Mouse (Mus musculus) adrenal gland, postnatal 4 days (tissue): Measurements from ENCODE around the gene Ankrd36. TPM values are rescaled to one million over a fixed set of nuclear protein-coding genes. Genes with fewer than 3 reads are reported as not detected.

ENCODE experiments used
- DNase-seq, 2 experiments: peaks; one replicate each; pipeline ENCODE4 v3.0.0; 2021 to 2022; ENCODE audit warnings: low spot score in 2 of 2, mixed read lengths in 2 of 2
- total RNA-seq, 2 experiments: library from RNA; stranded (reverse); gene quantifications; 2 replicates each; pipeline ENCODE4 v1.2.3; 2021

The Ankrd36 gene
- total RNA-seq, 2 experiments from 2014 or later: not detected

DNA sequence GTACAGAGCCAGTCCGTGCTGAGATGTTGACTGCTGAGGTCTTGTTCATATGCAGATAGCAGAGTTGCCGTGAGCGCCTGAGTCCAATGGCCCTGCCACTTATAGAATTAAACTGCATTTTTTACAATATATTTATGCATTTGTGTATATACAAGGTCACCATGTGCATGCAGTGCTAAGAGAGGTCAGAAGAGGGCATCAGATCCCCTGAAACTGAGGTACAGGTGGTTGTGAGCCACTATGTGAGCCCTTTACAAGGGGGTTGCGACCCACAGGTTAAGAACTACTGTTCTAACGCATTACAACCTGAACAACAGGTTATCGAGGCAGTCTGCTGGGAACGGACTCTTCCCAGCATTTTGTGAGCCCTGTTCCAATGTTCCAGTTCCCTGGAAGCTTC, 80.8 kb downstream of the Ankrd36 start:
- DNase-seq: no peak

DNA sequence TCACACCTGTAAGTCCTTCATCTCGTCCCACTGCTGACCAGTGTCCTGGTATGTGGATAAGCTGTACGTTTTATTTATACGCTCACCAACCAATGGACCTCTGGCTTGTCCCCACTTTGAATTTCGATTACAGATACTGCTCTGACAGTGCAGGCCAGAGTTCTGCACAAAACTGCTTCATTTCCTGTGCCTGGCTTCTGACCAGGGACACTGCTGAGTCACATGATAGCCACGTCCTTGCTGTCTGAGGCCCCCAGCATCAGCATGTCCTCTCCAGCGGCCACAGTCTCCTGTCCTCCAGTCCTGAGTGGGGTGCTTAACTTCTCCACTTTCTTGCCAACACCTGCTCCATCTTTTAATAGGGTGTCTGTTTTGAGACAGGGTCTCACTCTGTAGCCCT, 113.1 kb downstream of the Ankrd36 start:
- no peak for DNase-seq

GRCm38 (mm10) chr11:5684283-5684682, 114.8 kb downstream of the Ankrd36 start:
- DNase-seq: no peak

DNA sequence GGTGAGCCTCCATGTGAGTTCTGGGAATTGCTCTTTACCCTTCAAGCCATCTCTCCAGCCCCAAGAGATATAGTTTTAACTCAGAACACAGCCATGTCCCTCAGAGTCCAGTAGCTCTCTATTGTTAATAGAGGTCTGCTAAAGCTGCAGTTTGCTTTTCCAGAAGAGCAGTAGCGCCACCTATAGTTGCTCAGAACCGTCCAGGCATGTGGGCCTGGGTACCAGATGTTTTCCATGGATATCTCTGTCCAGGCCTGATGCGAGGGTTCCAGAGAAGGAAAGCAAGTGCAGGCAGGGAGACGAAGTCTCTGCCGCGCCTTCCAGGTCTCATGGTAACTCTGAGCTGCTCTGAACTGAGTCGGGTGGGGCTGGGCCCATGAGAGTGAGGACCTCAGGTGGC, 122.3 kb downstream of the Ankrd36 start:
- DNase-seq: no peak

DNA sequence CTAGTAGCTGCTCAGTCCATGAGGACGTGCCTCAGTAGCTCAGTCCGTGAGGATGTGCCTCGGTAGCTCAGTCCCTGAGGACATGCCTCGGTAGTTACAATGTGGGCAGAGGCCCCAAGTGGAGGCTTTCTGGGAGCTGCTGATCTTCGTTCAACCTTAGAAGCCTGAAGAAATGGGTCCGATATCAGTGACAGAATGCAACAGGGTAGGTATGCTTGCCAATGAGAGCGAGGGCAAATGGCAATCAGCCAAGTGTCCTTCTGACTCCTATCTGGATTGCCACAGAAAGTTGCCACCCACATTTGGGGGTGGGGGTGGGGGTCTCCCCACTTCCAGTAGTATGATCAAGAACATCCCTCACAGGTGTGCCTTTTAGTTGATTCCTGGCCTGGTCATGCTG, 131.3 kb downstream of the Ankrd36 start:
- no peak for DNase-seq

- no peak for DNase-seq
Observed at GRCm38 (mm10) chr11:5701300-5701699, 131.8 kb downstream of the Ankrd36 start.

GRCm38 (mm10) chr11:5701821-5702220, 132.3 kb downstream of the Ankrd36 start:
- no peak for DNase-seq

DNA sequence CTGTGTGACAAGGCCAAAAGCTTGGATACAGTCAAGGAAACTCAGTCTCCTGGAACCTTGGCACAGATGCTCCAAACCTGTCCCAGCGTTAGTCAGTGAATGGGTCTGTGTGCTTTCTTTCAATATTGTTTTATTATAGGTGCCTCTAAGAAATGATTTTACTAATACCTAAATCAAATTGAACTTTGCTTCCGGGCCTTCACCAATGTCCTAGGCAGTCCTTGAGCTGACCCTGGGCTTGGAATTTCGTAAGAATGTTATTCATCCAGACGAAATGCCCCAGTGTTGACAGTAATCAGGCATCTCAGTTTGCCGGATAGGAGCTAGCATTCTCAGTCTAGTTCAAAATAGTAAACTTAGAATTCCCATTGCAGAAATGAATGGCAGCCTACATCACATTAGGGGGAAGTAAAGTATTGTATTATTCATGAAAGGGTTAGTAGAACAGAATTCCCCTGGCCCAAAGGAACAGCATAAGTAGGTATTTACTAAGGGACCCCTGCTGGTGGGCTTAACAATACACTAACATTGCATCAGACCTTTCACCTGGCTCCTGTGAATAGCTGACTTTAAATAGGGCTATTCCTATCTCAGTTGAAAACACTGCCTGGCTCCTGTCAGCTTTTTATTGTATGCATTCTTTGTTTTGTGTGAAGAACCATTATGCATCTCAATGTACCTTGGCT, 132.9 kb downstream of the Ankrd36 start:
- DNase-seq: no peak

DNA sequence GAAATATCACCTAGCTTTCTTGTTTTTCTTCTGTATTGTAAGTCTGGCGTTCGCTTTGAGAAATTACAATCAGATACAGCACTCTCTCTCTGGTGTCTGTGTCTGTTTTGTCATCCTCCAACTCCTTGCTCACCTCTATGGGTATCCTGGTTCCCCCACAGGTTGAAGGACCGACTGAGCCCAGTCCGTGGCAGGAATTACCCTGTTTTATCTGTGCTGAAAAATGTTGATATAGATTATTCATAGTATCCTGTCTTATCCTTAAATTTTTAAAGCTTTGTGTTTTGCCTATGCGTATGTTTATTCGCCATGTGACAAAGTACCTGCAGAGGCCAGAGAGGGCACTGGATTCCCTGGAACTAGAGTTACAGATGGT, 133.5 kb downstream of the Ankrd36 start:
- no peak for DNase-seq

DNA sequence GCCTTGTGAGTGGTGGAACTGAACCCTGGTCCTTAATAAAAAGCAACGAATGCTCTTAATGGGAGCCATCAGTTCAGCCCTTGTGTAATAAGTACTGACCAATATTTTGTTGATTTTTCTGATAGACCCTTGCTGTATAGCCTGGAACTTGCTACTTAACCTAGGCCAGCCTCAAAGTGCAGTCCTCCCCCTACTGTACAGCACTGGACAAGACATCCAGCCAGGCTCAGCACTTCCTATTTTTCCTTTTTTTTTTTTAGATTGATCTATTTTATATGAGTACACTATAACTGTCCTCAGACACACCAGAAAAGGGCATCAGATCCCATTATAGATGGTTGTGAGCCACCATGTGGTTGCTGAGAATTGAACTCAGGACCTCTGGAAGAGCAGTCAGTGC, 133.9 kb downstream of the Ankrd36 start:
- DNase-seq: no peak

- no peak for DNase-seq
Observed at GRCm38 (mm10) chr11:5705972-5706371, 136.5 kb downstream of the Ankrd36 start.

DNA sequence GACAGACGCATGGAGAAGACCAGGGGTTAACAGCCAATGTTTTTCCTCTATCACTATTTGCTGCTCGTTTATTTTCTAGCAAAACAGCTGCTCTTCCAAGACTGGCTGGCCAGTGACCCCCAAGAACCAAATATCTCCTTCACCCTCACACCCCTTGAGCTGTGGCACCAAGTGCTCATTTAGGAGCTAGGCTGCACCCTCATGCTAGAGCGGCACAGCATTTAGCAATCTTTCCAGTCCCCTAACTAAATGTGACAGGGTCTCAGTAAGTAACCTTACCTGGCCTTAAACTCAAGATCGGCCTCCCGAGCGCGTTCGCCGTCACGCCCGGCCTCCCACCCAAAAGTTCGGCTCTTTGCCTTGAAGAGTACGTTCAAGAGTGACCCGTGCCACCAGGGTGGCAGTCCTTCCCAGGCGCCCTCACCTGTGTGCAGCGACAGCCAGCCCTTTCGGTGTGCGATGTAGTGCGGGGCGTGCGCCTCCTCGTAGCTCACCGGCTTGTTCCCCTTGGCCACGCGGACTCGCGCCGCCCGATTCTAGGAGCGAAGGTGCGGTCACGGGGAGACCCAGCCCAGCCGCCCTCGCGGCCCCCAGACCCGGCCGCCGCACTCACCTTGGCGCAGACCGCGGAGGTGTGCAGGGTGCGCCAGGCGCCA, 137.5 kb downstream of the Ankrd36 start:
- no peak for DNase-seq

GRCm38 (mm10) chr11:5707530-5708353, 138.3 kb downstream of the Ankrd36 start:
- DNase-seq: peak; percentile 75 to 83

GRCm38 (mm10) chr11:5715179-5715578, 145.7 kb downstream of the Ankrd36 start:
- DNase-seq: no peak

GRCm38 (mm10) chr11:5715630-5716105, 146.2 kb downstream of the Ankrd36 start, which contains the start of gene Mrps24:
Mrps24 (minus strand) TSS chr11:5715680.
- DNase-seq: no peak

- DNase-seq: no peak
Observed at GRCm38 (mm10) chr11:5716246-5716645, 146.8 kb downstream of the Ankrd36 start.

DNA sequence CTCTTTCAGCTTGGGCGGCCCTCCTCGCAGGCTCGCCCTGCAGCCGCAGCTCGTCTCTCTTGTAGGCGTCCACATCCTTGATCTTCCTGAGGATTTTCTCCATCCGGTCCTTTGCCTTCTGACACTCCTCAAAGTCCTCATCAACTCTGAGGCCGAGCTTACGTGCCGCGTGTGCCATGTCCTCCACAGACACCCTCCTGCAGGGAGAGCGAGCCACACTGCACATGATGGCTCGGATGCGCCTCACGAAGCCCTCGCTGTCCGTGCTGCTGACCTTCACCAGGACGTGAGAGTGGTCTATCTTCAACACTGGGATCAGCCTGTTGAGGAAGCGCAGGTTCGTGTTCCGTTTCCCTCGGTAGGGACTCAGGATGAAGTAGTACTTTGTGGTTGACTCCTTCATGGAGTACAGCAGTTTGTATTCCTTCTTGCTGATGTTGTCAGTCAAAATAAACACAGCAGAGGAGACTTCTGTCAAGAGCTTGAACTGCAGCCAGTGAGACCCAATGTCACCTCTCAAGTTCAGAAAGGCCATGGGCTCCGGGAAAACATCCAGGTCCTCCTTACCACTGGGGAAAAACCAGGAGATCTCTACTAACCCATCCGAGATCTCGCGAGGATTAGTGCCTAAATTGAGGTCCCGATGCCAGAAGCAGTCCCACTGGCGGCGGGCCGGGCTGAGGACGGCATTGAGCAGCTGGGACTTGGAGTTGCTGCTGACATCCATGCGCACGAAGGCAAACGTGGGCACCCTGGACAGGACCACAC, 147.6 kb downstream of the Ankrd36 start:
- no peak for DNase-seq

GRCm38 (mm10) chr11:5718611-5719354, 149.3 kb downstream of the Ankrd36 start:
- DNase-seq: no peak

- DNase-seq: no peak
Observed at GRCm38 (mm10) chr11:5729582-5729981, 160.1 kb downstream of the Ankrd36 start.

GRCm38 (mm10) chr11:5732401-5732800, 162.9 kb downstream of the Ankrd36 start:
- DNase-seq: no peak
